Mouse (Mus musculus) heart, adult 2 months (tissue): ENCODE results near the gene Rnf150.

Experiments
- CTCF ChIP-seq: fragments of 200-600 bp; IDR thresholded peaks from 2 replicates; pipeline ENCODE4 v1.8.1; 2022; ENCODE audit warnings: antibody characterized with exemption, mild to moderate bottlenecking, moderate library complexity
- EP300 ChIP-seq: fragments of 200-500 bp; IDR thresholded peaks from 2 replicates; pipeline ENCODE4 v1.6.1; 2011; ENCODE audit warnings: low read depth, low read length, control low read depth; ENCODE audit not compliant: insufficient read depth
- POLR2A ChIP-seq: fragments of 200-500 bp; IDR thresholded peaks from 2 replicates; pipeline ENCODE4 v1.6.1; 2011; ENCODE audit warnings: mild to moderate bottlenecking, low read depth, low read length, control low read depth; ENCODE audit not compliant: insufficient read depth

DNA sequence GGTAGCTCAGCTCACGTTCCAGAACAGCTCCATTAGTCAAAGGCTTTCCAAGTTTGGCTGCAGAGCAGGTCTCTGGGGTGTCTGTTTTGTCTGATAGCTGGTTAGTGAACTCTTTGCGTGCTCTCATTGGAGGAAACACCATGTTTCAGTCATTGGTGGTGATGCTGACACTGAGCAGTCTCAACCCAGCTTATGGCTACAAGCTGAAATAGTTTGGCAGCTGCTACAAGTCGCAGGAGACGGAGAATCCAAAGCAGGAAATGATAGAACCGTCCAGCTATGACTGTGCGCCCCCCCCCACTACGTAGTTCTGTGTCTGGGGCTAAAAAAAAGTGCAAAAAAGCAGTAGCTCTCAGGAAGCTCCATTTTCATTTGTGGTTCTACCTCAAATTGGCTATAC, 12.0 kb downstream of the Rnf150 start:
- TF ChIP-seq EP300 (no peak), POLR2A (no peak), CTCF (no peak)
